Mouse (Mus musculus) lung, postnatal 0 days (tissue): Measurements from ENCODE around the gene Limk1.

Source experiments
- CTCF ChIP-seq: IDR thresholded peaks from 2 replicates; pipeline ENCODE4 v1.5.1; 2016; ENCODE audit warnings: antibody characterized with exemption, mild to moderate bottlenecking
- EP300 ChIP-seq: IDR thresholded peaks from 2 replicates; pipeline ENCODE4 v1.6.1; 2016; ENCODE audit warnings: antibody characterized with exemption, mild to moderate bottlenecking, control low read depth

- TF ChIP-seq CTCF (no peak), EP300 (no peak)
These were observed 40.7 kb upstream of the Limk1 start for GRCm38 (mm10) chr5:134729124-134729523.
